Mouse (Mus musculus) olfactory bulb, adult 2 months (tissue): ENCODE measurements around the gene Tenm4. TPM values are rescaled to one million over a fixed set of nuclear protein-coding genes. Genes with fewer than 3 reads are reported as not detected.

Experiments used
- H3K27ac ChIP-seq: fragments of 200-500 bp; 2 replicates; pipeline ENCODE4 v1.5.1; 2012; ENCODE audit warnings: low read depth, low read length; ENCODE audit not compliant: insufficient read depth
- H3K4me1 ChIP-seq: fragments of 200-500 bp; 2 replicates; pipeline ENCODE4 v1.6.1; 2012; ENCODE audit warnings: low read length; ENCODE audit not compliant: control insufficient read depth, insufficient read depth
- H3K4me3 ChIP-seq: fragments of 200-500 bp; 2 replicates; pipeline ENCODE4 v1.5.1; 2012; ENCODE audit warnings: mild to moderate bottlenecking, low read depth, low read length, moderate library complexity; ENCODE audit not compliant: insufficient read depth
- CTCF ChIP-seq: fragments of 200-500 bp; IDR thresholded peaks from 2 replicates; pipeline ENCODE4 v1.5.1; 2012; ENCODE audit warnings: low read depth, mild to moderate bottlenecking, low read length, moderate library complexity; ENCODE audit not compliant: insufficient read depth
- POLR2A ChIP-seq: fragments of 200-500 bp; IDR thresholded peaks from 2 replicates; pipeline ENCODE4 v1.6.1; 2012; ENCODE audit warnings: mild to moderate bottlenecking, low read depth, low read length, moderate library complexity; ENCODE audit not compliant: insufficient read depth
- WGBS: fragments of 180-500 bp; shearing (Covaris S2); methylation state at CpG from one replicate; pipeline ENCODE4 v1.1.7; 2018; 5-methylcytosine and 5-hydroxymethylcytosine counted together
- polyA plus RNA-seq: library from polyadenylated mRNA; stranded (reverse); fragments of >200 nt; gene quantifications from 2 replicates; pipeline ENCODE4 v1.2.4, GENCODE M21; 2012; ENCODE audit warnings: low replicate concordance; ENCODE audit not compliant: missing spikeins, insufficient read depth, insufficient read length

Gene Tenm4
- polyA plus RNA-seq, 1 experiment: not detected

DNA sequence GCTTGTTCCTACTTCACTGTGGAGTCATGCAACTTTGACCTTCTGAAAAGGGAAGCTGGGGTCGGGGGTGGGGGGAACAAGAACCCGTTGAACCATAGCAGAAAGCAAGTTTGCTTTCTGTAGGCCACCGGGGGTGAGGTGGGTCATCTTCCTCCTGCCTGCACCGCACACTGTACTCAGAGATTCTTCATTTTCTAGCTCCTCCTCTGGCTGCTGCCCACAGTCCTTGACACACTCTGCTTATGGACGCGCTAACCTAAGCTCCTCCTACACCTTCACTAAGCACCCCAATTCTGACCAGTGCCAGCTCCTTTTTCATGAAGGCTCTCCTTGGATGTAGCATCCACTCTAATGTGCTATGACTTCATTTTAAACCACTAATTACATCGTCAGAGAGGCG lies 311.9 kb downstream of the Tenm4 start:
- TF ChIP-seq POLR2A (no peak), CTCF (no peak)
- Histone ChIP-seq H3K27ac (no peak overlapping the region), H3K4me3 (no peak overlapping the region), H3K4me1 (peaks cover 21% of the 10 kb centered on the region)
- WGBS: 58% methylated on average over 8 of the region's 8 CpGs

DNA sequence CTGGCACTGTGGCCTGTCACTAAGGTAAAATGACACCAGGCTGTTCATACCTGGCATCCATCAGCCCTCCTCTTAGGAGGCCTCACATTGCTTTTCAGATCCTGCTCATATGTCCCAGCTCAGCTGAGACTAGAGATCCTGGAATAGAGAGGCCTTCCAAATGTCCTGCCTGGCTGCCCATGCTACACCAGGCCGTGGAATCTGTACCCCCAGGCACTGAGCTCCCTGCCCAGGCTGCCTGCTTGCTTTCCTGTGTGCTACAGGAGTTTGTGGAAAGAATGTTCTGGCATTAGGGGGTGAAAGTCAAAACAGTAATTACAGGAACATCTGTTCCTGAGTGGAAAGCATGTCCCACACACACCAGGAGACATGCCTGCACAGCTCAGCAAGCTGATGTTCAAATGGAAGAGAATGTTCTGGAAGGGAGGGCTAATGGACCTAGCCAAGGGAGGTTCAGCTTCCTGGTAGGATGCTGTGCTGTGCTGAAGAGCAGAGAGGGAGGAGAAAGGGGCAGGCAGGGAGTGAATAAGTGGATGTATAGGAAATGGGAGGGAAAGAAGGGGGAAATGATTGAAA lies 313.0 kb downstream of the Tenm4 start:
- H3K4me3 ChIP-seq: no peak overlapping the region
- no peak for TF ChIP-seq CTCF
- TF ChIP-seq POLR2A: no peak
- H3K4me1 ChIP-seq: peaks cover 21% of the 10 kb centered on the region
- peak overlapping the region; percentile 39 for H3K27ac ChIP-seq
- WGBS: 30% methylated on average over 1 of the region's 1 CpGs

DNA sequence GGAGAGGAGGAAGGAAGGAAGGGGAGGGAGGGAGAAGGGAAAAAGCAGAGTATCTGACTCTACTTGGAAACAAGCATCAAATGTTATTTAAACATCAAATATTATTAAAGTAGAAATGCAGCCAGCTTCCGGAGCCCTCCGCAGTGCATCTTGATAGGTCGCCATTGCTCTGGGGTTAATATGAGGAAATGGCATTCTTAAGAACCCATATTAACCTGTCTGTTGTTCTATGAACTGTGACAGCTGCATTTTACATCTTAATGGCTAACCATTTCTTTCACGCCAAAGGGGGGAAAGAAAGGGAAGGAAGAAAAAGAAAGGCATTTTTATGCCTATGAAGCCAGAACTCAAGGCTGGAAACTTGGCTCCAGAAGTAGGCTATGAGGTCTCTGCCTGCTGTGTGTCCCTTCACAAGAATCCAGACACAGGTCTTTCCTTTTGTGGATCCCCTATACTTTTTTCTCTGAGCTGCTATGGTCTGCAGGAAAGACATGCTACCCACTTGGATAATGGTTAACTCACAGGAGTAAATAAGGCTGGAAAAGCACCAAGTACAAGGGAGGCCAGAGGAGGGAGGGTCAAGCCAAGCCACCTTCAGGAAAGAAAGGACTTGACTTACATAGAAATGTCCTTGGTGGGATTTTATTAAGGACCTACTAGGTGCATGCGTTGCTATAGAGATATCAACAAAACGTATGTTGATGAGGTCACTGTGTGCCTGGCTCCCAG lies 318.5 kb downstream of the Tenm4 start:
- Histone ChIP-seq H3K27ac (no peak overlapping the region), H3K4me3 (no peak overlapping the region), H3K4me1 (peaks cover 31% of the 10 kb centered on the region)
- WGBS: 93% methylated on average over 6 of the region's 6 CpGs
- TF ChIP-seq POLR2A: no peak
- no peak for TF ChIP-seq CTCF

DNA sequence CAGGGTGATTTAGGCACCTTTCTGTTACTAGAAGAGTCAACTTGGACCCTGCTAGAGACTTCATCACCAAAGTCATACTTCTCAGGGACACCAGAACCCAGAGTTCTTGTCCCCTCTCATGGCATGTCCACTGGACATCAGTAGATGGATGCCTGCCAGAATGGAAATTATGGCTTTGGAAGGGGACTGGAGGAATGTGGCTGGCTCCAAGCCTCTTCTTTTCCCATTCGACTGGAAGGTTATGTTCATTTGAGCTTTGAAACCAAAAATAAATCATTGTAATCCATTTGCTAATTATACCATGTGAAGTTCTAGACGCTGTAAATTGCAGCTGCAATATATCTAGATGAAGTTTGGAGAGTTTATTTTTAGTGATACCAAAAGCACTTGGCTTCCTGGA lies 320.9 kb downstream of the Tenm4 start:
- Histone ChIP-seq H3K4me1 (peaks cover 31% of the 10 kb centered on the region), H3K27ac (peak overlapping the region; percentile 89), H3K4me3 (no peak overlapping the region)
- WGBS: 13% methylated on average over 2 of the region's 2 CpGs
- no peak for TF ChIP-seq POLR2A
- TF ChIP-seq CTCF: no peak

DNA sequence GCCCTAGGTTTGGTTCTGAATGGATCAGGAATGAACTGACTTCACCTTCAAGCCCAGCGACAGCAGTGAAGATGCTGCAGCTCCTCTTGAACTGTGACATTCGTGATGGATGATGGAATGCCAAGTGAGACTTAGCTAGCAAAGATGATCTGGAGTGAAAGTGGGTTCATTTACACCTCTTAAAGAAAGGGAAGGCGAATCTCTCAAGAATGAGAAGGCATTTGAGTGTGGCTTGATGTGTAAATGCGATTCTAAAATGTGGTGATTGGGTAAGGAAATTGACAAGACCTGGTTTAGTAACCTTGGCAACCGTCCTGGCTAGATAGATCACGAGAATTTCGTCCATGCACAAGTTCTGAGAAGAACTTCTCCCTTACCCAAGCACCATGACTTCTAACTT lies 321.6 kb downstream of the Tenm4 start:
- H3K27ac ChIP-seq: 0 out of 2 replicates have a peak overlapping the region, but pooled peaks have one; percentile 47
- TF ChIP-seq CTCF: no peak
- H3K4me1 ChIP-seq: peaks cover 33% of the 10 kb centered on the region
- H3K4me3 ChIP-seq: no peak overlapping the region
- 86% methylated on average over 7 of the region's 7 CpGs for WGBS

DNA sequence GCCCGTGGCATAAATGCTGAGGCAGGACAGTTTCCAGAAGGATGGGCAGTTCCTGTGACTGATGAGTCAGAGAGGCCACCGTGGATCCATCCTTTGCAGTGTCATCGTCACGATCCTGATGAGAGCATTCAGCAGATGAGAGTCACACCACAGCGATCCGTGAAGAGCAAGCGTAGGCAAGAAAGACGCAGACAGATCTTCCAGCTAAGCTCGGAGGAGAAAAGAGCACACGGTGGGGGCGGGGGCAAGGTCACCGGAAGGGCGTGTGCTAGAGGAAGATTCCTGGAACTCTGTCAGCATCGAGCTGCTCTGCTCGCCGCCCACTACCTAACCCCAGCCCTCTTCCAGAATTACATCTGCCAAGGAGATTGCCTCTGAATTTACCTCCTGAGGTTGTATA lies 323.0 kb downstream of the Tenm4 start:
- no peak overlapping the region for H3K4me3 ChIP-seq
- peak overlapping the region; percentile 36; the same call in 1 of the 2 replicates for H3K27ac ChIP-seq
- TF ChIP-seq POLR2A: no peak
- TF ChIP-seq CTCF: no peak
- 60% methylated on average over 16 of the region's 16 CpGs for WGBS
- H3K4me1 ChIP-seq: peaks cover 33% of the 10 kb centered on the region

DNA sequence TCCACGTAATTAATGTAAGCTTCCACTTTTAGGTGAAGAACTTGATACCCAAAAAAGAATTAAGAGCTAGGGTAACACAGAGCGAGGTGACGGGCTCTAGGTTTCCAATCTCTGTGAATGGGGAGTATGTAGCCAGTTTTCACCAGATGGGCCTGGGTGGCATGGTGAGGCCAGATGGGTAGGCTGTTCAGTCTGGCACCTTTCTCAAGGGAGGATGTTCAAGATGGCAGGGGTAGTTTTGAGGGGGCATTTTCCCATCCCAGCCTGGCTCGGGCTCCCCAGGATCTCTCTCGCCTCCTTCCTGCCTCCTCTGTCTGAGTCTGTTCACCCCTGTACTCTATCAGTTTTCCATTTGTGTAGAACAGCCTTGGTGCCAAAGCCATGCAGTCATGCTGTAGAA lies 329.1 kb downstream of the Tenm4 start:
- H3K27ac ChIP-seq: no peak overlapping the region
- WGBS: 88% methylated on average over 5 of the region's 5 CpGs

DNA sequence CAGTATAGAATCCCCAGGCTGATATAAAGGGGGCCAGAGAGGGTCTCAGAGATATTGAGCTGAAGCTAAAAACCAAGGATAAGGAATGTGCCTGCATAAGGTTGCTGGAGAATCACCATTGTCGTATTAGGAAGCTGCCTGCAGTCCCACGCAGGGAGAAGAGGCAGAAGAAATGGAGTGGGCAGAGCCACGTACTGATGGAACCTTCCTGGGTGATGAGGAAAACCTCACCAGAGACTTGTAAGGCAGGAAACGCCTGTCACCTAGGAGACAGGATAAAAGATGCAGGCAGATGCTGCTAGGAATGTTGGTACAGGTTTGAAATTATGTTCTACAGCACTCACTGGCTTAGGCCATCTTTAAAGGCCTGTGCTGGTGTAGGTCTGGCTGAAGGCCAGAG lies 329.8 kb downstream of the Tenm4 start:
- Histone ChIP-seq H3K4me3 (no peak overlapping the region), H3K27ac (no peak overlapping the region), H3K4me1 (peaks cover 12% of the 10 kb centered on the region)
- 68% methylated on average over 4 of the region's 4 CpGs for WGBS
- TF ChIP-seq POLR2A (no peak), CTCF (no peak)

More for the DNA sequence above, 329.1 kb downstream of the Tenm4 start:
- TF ChIP-seq POLR2A (no peak), CTCF (no peak)
- peaks cover 12% of the 10 kb centered on the region for H3K4me1 ChIP-seq
- no peak overlapping the region for H3K4me3 ChIP-seq

DNA sequence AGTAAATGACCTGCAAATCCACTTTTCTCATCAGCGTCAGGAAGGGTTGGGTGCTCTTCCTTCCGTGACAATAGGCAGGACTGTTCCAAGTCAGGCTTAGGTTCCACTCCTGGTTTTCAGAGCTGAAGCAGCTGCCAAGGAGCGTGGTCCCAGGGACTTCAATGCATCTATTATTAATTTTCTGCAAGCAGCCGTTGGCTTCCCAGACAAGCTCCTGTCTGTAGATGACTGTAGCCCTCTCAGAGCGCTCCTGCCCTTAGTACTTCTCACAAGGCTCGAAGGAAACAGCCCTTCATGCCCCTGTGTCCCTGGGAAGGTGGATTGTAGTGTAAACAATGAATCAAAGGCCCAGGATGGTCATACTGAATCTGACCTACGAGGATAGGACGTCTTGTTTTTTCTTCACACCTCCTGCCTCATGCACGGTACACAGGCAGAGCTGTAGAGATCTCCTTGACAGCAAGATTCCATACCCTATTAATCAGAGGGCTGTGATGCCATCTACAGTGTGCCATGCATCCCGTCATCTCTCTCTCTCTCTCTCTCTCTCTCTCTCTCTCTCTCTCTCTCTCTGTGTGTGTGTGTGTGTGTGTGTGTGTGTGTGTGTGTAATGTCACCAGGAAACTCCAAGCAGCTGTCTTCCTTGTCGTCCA lies 331.4 kb downstream of the Tenm4 start:
- peaks cover 8% of the 10 kb centered on the region for H3K4me1 ChIP-seq
- H3K27ac ChIP-seq: no peak overlapping the region
- TF ChIP-seq POLR2A (no peak), CTCF (no peak)
- no peak overlapping the region for H3K4me3 ChIP-seq
- 46% methylated on average over 11 of the region's 11 CpGs for WGBS
